Comparison of ENCODE assay signal across 8 mouse cellular contexts in genomic region chr1:34893831-34894230, GRCm38 (mm10). TPM values are rescaled to one million over a fixed set of nuclear protein-coding genes. Genes with fewer than 3 reads are reported as not detected.
A peak's percentile ranks its signal among the peaks of the same experiment; 100 is the strongest.
DNase-seq lines count a peak whose midpoint lies in the region; ATAC-seq lines count a peak whose summit lies in the region.
"Had no signal": no experiment of that assay in that cellular context is flagged by ENCODE, and none has a peak within 500 bp of the region (broad histone marks: within the 10 kb centered on the region; RNA-seq: fewer than 3 reads in every experiment).

No protein-coding gene starts in this region.

- peaks cover 5% of the 10 kb centered on the region; the same call in 1 of the 2 replicates for H3K4me1 ChIP-seq in heart, embryonic 11.5 days (ENCODE audit: control insufficient read depth, insufficient read depth, low read length)
- H3K4me1 ChIP-seq in midbrain, embryonic 10.5 days = no peaks in the 10 kb centered on the region
- no peaks in the 10 kb centered on the region for H3K4me1 ChIP-seq in midbrain, embryonic 16.5 days (ENCODE audit: control insufficient read depth, insufficient read depth, low read length)

- no peak overlapping the region for H3K9ac ChIP-seq in heart, embryonic 11.5 days (ENCODE audit: low read depth, low read length)
- no peak overlapping the region for H3K9ac ChIP-seq in midbrain, embryonic 16.5 days (ENCODE audit: low read depth, low read length)
- H3K9ac ChIP-seq: hindbrain, embryonic 13.5 days had no signal

- no peaks in the 10 kb centered on the region for H3K36me3 ChIP-seq in heart, embryonic 11.5 days (ENCODE audit: control insufficient read depth, insufficient read depth, low read length)
- no peaks in the 10 kb centered on the region for H3K36me3 ChIP-seq in midbrain, embryonic 10.5 days
- H3K36me3 ChIP-seq in midbrain, embryonic 16.5 days (ENCODE audit: control insufficient read depth, insufficient read depth, low read length) = no peaks in the 10 kb centered on the region
- H3K36me3 ChIP-seq: hindbrain, embryonic 13.5 days had no signal

- no peak for ATAC-seq in heart, embryonic 11.5 days (replicated peaks; ENCODE audit: insufficient number of reproducible peaks, low FRiP score, low TSS enrichment)
- ATAC-seq in midbrain, embryonic 16.5 days = no peak

- H3K9me3 ChIP-seq in heart, embryonic 11.5 days (replicated peaks; ENCODE audit: control insufficient read depth, low read length) = no peaks in the 10 kb centered on the region
- no peaks in the 10 kb centered on the region for H3K9me3 ChIP-seq in midbrain, embryonic 10.5 days (replicated peaks)
- no peaks in the 10 kb centered on the region for H3K9me3 ChIP-seq in midbrain, embryonic 16.5 days (replicated peaks; ENCODE audit: control insufficient read depth, low read length, poor library complexity, severe bottlenecking)
- H3K9me3 ChIP-seq: hindbrain, embryonic 13.5 days had no signal

- no peak overlapping the region for H3K4me2 ChIP-seq in heart, embryonic 11.5 days
- H3K4me2 ChIP-seq in midbrain, embryonic 16.5 days (ENCODE audit: low read length) = no peak overlapping the region
- H3K4me2 ChIP-seq: hindbrain, embryonic 13.5 days had no signal

- peak; percentile 15 to 33 for DNase-seq in heart, postnatal 10 days
- DNase-seq in midbrain, embryonic 10.5 days (ENCODE audit: low spot score) = peak; percentile 11
- DNase-seq in adipocyte (ENCODE audit: low spot score) = peak; percentile 17
- DNase-seq in retina, postnatal 1 day = peak; percentile 36
- no peak for DNase-seq in right cerebral cortex, postnatal 4 days

- no peak overlapping the region for H3K4me3 ChIP-seq in heart, embryonic 11.5 days (ENCODE audit: low read depth, low read length)
- H3K4me3 ChIP-seq in midbrain, embryonic 10.5 days = no peak overlapping the region
- H3K4me3 ChIP-seq in midbrain, embryonic 16.5 days (ENCODE audit: low read depth, low read length) = no peak overlapping the region
- H3K4me3 ChIP-seq: hindbrain, embryonic 13.5 days had no signal

- WGBS in heart, embryonic 11.5 days (ENCODE audit: insufficient replicate concordance) = 67% methylated on average over 6 of the region's 6 CpGs
- WGBS in midbrain, embryonic 10.5 days = 84% methylated on average over 6 of the region's 6 CpGs
- WGBS in midbrain, embryonic 16.5 days = 79% methylated on average over 6 of the region's 6 CpGs

- intact Hi-C loops in heart, postnatal 10 days (cut with DNase I) = loop anchor here (10.0 kb wide), 4 partner anchors 249 to 1241 kb away; partner anchors contain the start of gene Hs6st1

- no peak overlapping the region for H3K27ac ChIP-seq in heart, embryonic 11.5 days (ENCODE audit: low read depth, low read length)
- no peak overlapping the region for H3K27ac ChIP-seq in midbrain, embryonic 10.5 days (replicated peaks)
- no peak overlapping the region for H3K27ac ChIP-seq in midbrain, embryonic 16.5 days (ENCODE audit: low read length)
- H3K27ac ChIP-seq: hindbrain, embryonic 13.5 days had no signal

- no peaks in the 10 kb centered on the region for H3K27me3 ChIP-seq in heart, embryonic 11.5 days (ENCODE audit: control insufficient read depth, insufficient read depth, low read length)
- H3K27me3 ChIP-seq in midbrain, embryonic 10.5 days (ENCODE audit: low read depth, poor library complexity, severe bottlenecking) = no peaks in the 10 kb centered on the region
- no peaks in the 10 kb centered on the region for H3K27me3 ChIP-seq in midbrain, embryonic 16.5 days (ENCODE audit: control insufficient read depth, insufficient read depth, low read depth, low read length)

RNA-seq across cellular contexts. Expression of gene Plekhb2, which starts 44.1 kb away (rescaled TPM):
- 10 to 100 TPM; 66.9 to 72.3 TPM for total RNA-seq in heart, postnatal 10 days (2021)
- 58.0 and 62.3 TPM in 2 replicates for polyA plus RNA-seq in heart, embryonic 11.5 days (2014; fragmentation: Nextera tagmentation; extraction: Ambion mirVana)
- 50.8 and 56.8 TPM in 2 replicates for polyA plus RNA-seq in midbrain, embryonic 10.5 days (2016; fragmentation: Nextera tagmentation; extraction: Ambion mirVana)
- 76.8 and 83.5 TPM in 2 replicates for polyA plus RNA-seq in midbrain, embryonic 16.5 days (2015; fragmentation: Nextera tagmentation; extraction: Ambion mirVana)

RNA-seq across cellular contexts. Expression of gene Fam168b, which starts 51.0 kb away (rescaled TPM):
- 10 to 100 TPM; 72.6 to 78.1 TPM for total RNA-seq in heart, postnatal 10 days (2021)
- 33.0 and 53.4 TPM in 2 replicates for polyA plus RNA-seq in heart, embryonic 11.5 days (2014; fragmentation: Nextera tagmentation; extraction: Ambion mirVana)
- polyA plus RNA-seq in midbrain, embryonic 10.5 days (2016; fragmentation: Nextera tagmentation; extraction: Ambion mirVana) = 115 and 138 TPM in 2 replicates
- polyA plus RNA-seq in midbrain, embryonic 16.5 days (2015; fragmentation: Nextera tagmentation; extraction: Ambion mirVana) = 131 and 139 TPM in 2 replicates
